Mouse (Mus musculus) cerebellum, adult 2 months (tissue): ENCODE measurements around the gene App. TPM values are rescaled to one million over a fixed set of nuclear protein-coding genes. Genes with fewer than 3 reads are reported as not detected.

Experiments
- DNase-seq, 2 experiments: peaks; one replicate each; pipeline ENCODE4 v3.0.0; 2021
- H3K27ac ChIP-seq: fragments of 200-500 bp; 2 replicates; pipeline ENCODE4 v1.5.1; 2012; ENCODE audit warnings: low read length, control low read depth, inconsistent platforms; ENCODE audit not compliant: insufficient read depth
- H3K27me3 ChIP-seq: fragments of 200-500 bp; 2 replicates; pipeline ENCODE4 v1.6.1; 2012; ENCODE audit warnings: inconsistent platforms, mild to moderate bottlenecking, low read length, moderate library complexity; ENCODE audit not compliant: control insufficient read depth, insufficient read depth
- H3K4me1 ChIP-seq: fragments of 200-500 bp; 2 replicates; pipeline ENCODE4 v1.6.1; 2011; ENCODE audit warnings: low read length; ENCODE audit not compliant: control insufficient read depth, insufficient read depth
- H3K4me3 ChIP-seq: fragments of 200-500 bp; replicated peaks from 2 replicates; pipeline ENCODE3; 2011; ENCODE audit warnings: mild to moderate bottlenecking, low read depth, low read length, control low read depth; ENCODE audit not compliant: insufficient read depth
- CTCF ChIP-seq: fragments of 200-500 bp; IDR thresholded peaks from 2 replicates; pipeline ENCODE4 v1.5.1; 2011; ENCODE audit warnings: low read depth, mild to moderate bottlenecking, control low read depth, low read length, moderate library complexity, borderline replicate concordance; ENCODE audit not compliant: insufficient read depth
- POLR2A ChIP-seq: fragments of 200-500 bp; IDR thresholded peaks from 2 replicates; pipeline ENCODE4 v1.6.1; 2011; ENCODE audit warnings: low read length, control low read depth, borderline replicate concordance; ENCODE audit not compliant: insufficient read depth
- WGBS: fragments of 180-500 bp; shearing (Covaris S2); methylation state at CpG from one replicate; pipeline ENCODE4 v1.1.7; 2018; 5-methylcytosine and 5-hydroxymethylcytosine counted together
- polyA plus RNA-seq: library from polyadenylated mRNA; depleted of rRNA; stranded (reverse); fragments of >200 nt; gene quantifications from 2 replicates; pipeline ENCODE4 v1.2.3, GENCODE M21; 2012

App gene
- polyA plus RNA-seq, 1 experiment: 1,076 TPM

DNA sequence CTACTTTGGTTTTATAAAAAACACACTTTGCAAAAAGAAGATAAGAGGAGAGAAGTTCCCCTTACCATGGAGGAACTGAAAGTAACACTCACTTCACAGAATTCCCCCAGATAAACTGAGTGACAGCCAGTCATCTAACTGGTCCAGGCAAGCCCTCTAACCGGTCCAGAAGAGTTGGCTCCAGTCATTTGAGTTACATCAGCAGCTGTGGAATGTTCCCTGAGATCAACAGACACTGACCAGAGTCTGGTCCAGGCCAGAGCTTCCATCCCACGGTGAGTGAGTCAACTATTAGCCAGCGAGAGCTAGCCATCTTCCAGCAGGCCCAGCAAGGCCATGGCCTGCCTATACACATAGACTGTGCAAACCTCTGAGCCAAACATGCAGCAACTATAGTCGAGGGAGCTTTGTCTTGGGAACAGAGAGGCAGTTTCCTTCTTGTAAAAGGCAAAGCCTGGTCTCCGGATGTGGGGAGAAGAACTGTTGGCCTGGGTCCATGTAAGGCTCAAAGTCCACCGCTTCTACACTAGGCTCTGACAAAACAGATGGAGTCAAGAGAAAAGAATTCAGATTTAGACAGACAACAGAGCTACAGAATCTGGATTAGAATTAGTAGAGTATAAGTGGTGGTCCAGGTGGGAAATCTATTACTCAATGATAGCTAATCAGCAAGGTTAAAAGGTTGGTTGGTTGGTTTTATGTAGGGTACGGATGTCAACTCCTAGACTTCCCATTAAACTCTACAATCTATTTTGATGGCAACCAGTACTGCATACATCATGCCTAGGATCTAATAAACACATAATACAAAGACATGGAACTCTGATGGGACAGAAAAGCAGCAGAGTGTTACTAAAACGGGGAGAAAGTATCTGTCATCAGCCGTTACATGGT, 24.7 kb downstream of the App start:
- Histone ChIP-seq H3K4me3 (no peak overlapping the region), H3K27ac (0 out of 2 replicates have a peak overlapping the region, but pooled peaks have one; percentile 10), H3K27me3 (no peaks in the 10 kb centered on the region), H3K4me1 (peaks cover 26% of the 10 kb centered on the region)
- 29% methylated on average over 9 of the region's 9 CpGs for WGBS
- peak; percentile 32 to 41 for DNase-seq
- no peak for TF ChIP-seq POLR2A
- TF ChIP-seq CTCF: no peak

DNA sequence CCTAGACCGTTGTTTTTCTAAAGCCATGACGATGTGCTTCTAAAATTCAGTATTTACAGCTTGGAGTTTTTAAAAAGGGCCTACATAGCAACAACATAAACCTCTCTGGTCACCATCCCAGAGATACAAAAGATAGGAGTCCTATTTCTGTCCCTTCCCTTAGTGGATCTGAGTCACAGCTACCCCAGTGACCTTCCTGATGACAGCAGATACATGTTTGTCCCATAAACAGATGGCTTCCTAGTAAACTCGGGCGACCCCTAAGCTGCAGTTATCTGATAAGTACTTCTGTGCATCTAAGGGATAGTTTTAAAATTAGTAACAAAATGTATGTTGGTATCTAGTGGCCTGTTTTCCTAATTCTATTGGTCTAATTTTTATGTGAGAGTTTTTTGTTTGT, 26.1 kb downstream of the App start:
- WGBS: 46% methylated on average over 4 of the region's 4 CpGs
- TF ChIP-seq POLR2A (no peak), CTCF (no peak)
- H3K27ac ChIP-seq: no peak overlapping the region; the same call in 1 of the 2 replicates

DNA sequence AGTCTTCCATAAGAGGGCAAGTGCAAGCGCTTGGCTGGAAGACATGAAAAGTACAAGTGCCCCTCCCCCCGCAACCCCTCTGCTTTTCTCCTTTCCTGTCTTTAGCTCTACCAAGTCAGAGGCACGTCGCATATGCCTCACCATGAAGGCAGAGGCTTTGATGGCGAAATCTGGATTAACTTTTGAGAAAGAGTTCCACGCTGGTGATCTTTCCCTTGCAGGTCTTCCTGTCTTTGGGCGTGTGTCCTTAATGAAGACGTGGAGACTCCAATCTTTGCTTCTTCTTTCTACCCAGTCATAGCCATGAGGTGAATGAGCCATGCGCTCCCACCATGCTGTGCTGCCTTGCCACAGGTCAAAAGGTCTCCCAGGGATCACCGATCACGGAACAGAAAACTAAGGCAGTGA, 27.8 kb downstream of the App start:
- WGBS: 79% methylated on average over 11 of the region's 11 CpGs
- DNase-seq: peak in 1 of 2 experiments; percentile 15
- Histone ChIP-seq H3K4me1 (peaks cover 13% of the 10 kb centered on the region), H3K27me3 (no peaks in the 10 kb centered on the region), H3K4me3 (no peak overlapping the region), H3K27ac (no peak overlapping the region)
- no peak for TF ChIP-seq POLR2A

More for the DNA sequence above, 26.1 kb downstream of the App start:
- H3K27me3 ChIP-seq: no peaks in the 10 kb centered on the region
- no peak overlapping the region for H3K4me3 ChIP-seq
- DNase-seq: peak in 1 of 2 experiments; percentile 7
- peaks cover 26% of the 10 kb centered on the region for H3K4me1 ChIP-seq

DNA sequence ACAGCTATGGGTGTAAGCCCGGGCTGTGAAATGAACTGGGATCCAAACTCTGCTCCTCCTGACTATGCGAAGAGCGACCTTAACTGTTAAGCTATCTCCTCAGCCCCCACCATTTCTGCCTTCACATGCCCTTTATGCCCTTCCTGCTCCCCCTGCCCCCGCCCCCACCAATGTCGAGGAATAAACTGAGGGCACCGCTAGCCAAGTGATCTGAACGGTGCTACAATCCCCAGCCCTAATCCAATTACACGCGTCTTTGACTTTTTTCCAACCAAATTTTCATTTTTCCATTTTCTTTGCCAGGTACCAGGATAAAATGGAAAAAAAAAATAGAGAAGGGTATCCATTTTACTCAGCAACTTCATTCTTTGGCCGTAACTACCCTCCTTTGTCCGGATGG, 28.2 kb downstream of the App start:
- H3K27ac ChIP-seq: no peak overlapping the region
- 56% methylated on average over 11 of the region's 11 CpGs for WGBS
- no peak for TF ChIP-seq POLR2A
- no peak for TF ChIP-seq CTCF
- DNase-seq: peak in 1 of 2 experiments; percentile 7
- H3K27me3 ChIP-seq: no peaks in the 10 kb centered on the region
- H3K4me1 ChIP-seq: peaks cover 13% of the 10 kb centered on the region
- no peak overlapping the region for H3K4me3 ChIP-seq

DNA sequence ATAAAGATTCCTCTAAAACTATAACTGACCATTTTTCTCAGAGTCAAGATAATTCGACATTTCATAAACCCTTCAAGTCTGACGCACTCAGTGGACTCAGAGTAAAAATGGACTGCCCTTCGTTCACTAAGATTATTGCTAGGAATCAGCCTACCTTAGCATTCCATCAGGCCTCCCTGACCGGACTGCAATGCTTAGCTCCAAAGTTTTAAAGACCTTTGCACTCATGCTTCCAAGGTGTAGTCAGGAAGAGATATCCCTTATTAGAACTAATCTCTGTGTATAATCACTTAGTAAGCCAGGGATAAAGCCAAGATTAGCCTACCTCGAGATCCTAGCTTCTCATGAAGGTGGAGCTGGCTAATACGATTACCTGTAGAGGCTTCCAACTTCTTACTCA, 29.2 kb downstream of the App start:
- DNase-seq: peak in 1 of 2 experiments; percentile 7
- H3K27me3 ChIP-seq: no peaks in the 10 kb centered on the region
- WGBS: 80% methylated on average over 6 of the region's 6 CpGs
- H3K4me1 ChIP-seq: peaks cover 19% of the 10 kb centered on the region
- H3K4me3 ChIP-seq: no peak overlapping the region
- H3K27ac ChIP-seq: no peak overlapping the region
- TF ChIP-seq CTCF (no peak), POLR2A (no peak)

DNA sequence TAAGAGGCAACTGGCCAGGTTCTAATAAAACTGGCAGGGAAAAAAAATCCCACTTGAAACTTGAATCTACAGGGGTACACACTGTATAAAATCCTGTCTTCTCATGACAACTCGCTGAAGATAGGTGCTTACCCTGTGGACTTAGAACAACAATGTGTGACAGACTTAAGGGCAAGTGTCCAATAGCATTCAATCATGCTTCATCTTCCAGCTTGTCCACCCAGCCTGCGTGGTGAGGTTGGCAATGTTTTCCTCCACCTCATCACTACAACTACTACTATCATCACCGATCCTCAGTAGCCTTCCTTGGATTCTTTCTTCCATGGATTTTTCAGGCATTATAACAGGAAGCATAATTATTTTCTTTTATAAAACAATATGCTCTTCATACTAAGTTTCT, 29.7 kb downstream of the App start:
- H3K4me3 ChIP-seq: no peak overlapping the region
- H3K4me1 ChIP-seq: peaks cover 22% of the 10 kb centered on the region
- TF ChIP-seq POLR2A (no peak), CTCF (no peak)
- H3K27ac ChIP-seq: no peak overlapping the region
- H3K27me3 ChIP-seq: no peaks in the 10 kb centered on the region
- 7% methylated on average over 3 of the region's 3 CpGs for WGBS
- DNase-seq: peak in 1 of 2 experiments; percentile 6

DNA sequence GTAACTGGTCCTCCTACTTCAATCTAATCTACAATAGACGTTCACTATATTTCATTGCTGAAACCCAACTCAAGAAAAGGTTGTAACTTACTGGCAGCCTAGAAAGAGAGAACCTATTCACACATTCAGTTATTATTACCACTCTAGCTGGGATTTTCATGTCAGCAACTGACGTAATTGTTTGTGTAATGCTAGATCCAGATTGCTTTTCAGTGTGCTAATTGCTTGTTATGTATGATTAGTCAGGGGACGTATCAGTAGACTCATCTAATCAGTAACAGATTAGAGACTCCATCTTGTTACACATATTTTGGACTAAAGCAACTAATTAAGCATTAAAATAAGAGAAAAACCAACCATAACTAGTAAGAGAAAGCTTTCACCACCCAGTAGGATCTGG, 30.4 kb downstream of the App start:
- peaks cover 18% of the 10 kb centered on the region; the same call in 1 of the 2 replicates for H3K4me1 ChIP-seq
- TF ChIP-seq CTCF (no peak), POLR2A (no peak)
- 72% methylated on average over 3 of the region's 3 CpGs for WGBS

DNA sequence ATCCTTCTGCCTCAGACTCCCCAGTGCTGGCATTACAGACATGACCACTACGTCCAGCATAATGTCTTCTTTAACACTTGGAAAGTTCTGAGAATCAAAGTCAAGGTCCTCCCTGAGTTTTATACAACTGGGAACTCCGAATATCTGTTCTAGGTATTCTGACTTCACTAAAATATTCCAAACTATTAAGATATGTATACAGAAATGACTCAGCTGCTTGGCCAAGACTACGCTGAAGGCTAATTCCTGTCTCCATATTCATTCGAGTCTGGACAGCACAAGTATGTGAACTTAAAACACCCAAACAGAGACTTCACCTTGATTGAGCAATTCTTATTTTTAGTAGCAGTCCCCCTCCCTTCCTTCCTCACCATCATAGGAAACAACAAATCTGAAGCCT, 32.2 kb downstream of the App start:
- no peak for TF ChIP-seq CTCF
- no peak for TF ChIP-seq POLR2A
- peak in 1 of 2 experiments; percentile 1 for DNase-seq
- WGBS: 86% methylated on average over 4 of the region's 4 CpGs
- H3K4me3 ChIP-seq: no peak overlapping the region
- H3K27me3 ChIP-seq: no peaks in the 10 kb centered on the region
- peaks cover 19% of the 10 kb centered on the region; the same call in 1 of the 2 replicates for H3K4me1 ChIP-seq
- H3K27ac ChIP-seq: no peak overlapping the region

More for the DNA sequence above, 30.4 kb downstream of the App start:
- no peak for DNase-seq
- Histone ChIP-seq H3K27ac (no peak overlapping the region), H3K27me3 (no peaks in the 10 kb centered on the region), H3K4me3 (no peak overlapping the region)
